Mouse (Mus musculus) liver, embryonic 14.5 days (tissue): ENCODE measurements around the gene Plvap. TPM values are rescaled to one million over a fixed set of nuclear protein-coding genes. Genes with fewer than 3 reads are reported as not detected.
A peak's percentile ranks its signal among the peaks of the same experiment; 100 is the strongest.

Experiments
- ATAC-seq: fragments of 200-750 bp; cut with Nextera tagmentation; 2 replicates; pipeline ENCODE4 v1.8.0; 2017; ENCODE audit warnings: moderate number of reproducible peaks, mild to moderate bottlenecking, moderate library complexity; ENCODE audit not compliant: insufficient read depth
- DNase-seq, 3 experiments: peaks; one replicate each; pipeline ENCODE4 v3.0.0-alpha.2; 2012 to 2013; ENCODE audit warnings: low read depth in 3 of 3, low spot score in 3 of 3
- H3K27ac ChIP-seq: fragments of 300-500 bp; sonication (generic); 2 replicates; pipeline ENCODE4 v1.5.1; 2014; ENCODE audit warnings: moderate library complexity, mild to moderate bottlenecking, control low read depth, inconsistent platforms
- H3K27me3 ChIP-seq: fragments of 300-500 bp; sonication (generic); 2 replicates; pipeline ENCODE4 v1.6.1; 2014; ENCODE audit warnings: mild to moderate bottlenecking, low read length, moderate library complexity; ENCODE audit not compliant: control insufficient read depth, insufficient read depth
- H3K36me3 ChIP-seq: fragments of 300-500 bp; sonication (generic); replicated peaks from 2 replicates; pipeline ENCODE4 v1.6.1; 2014; ENCODE audit warnings: low read depth; ENCODE audit not compliant: control insufficient read depth, insufficient read depth
- H3K4me1 ChIP-seq, 2 experiments: fragments of 200-500 bp in 1 of 2; fragments of 300-500 bp in 1 of 2; sonication (generic) in 1 of 2; replicated peaks; 2 replicates each; pipeline ENCODE4 v1.6.1; 2012 to 2014; ENCODE audit warnings: antibody characterized with exemption in 1 of 2, inconsistent platforms in 1 of 2, low read length in 1 of 2; ENCODE audit not compliant: control insufficient read depth in 2 of 2, insufficient read depth in 2 of 2
- H3K4me2 ChIP-seq: fragments of 300-500 bp; sonication (generic); 2 replicates; pipeline ENCODE4 v1.6.1; 2014; ENCODE audit warnings: low read depth, mild to moderate bottlenecking, control low read depth, moderate library complexity
- H3K4me3 ChIP-seq, 2 experiments: fragments of 200-500 bp in 1 of 2; fragments of 300-500 bp in 1 of 2; sonication (generic) in 1 of 2; 2 replicates each; pipeline ENCODE4 v1.5.1; 2012 to 2014; ENCODE audit warnings: low read depth in 2 of 2, low read length in 2 of 2, mild to moderate bottlenecking in 2 of 2, control low read depth in 1 of 2, inconsistent platforms in 1 of 2, moderate library complexity in 1 of 2; ENCODE audit not compliant: insufficient read depth in 1 of 2
- H3K9ac ChIP-seq: fragments of 300-500 bp; sonication (generic); replicated peaks from 2 replicates; pipeline ENCODE4 v1.6.1; 2014; ENCODE audit warnings: mild to moderate bottlenecking, control low read depth, moderate library complexity
- H3K9me3 ChIP-seq: fragments of 300-500 bp; sonication (generic); 2 replicates; pipeline ENCODE4 v1.6.1; 2016; ENCODE audit warnings: low read length, mixed read lengths; ENCODE audit not compliant: control insufficient read depth
- CTCF ChIP-seq: IDR thresholded peaks from 2 replicates; pipeline ENCODE4 v1.5.1; 2016; ENCODE audit warnings: antibody characterized with exemption, low read depth, control low read depth
- EP300 ChIP-seq: IDR thresholded peaks from 2 replicates; pipeline ENCODE4 v1.6.1; 2016; ENCODE audit warnings: antibody characterized with exemption, low read depth
- WGBS: fragments of 180-500 bp; shearing (Covaris S2); extraction: QIAGEN DNeasy Blood & Tissue Kit; methylation state at CpG from one replicate; pipeline ENCODE4 v1.1.7; 2014; ENCODE audit not compliant: insufficient replicate concordance; 5-methylcytosine and 5-hydroxymethylcytosine counted together
- polyA plus RNA-seq, 2 experiments: library from polyadenylated mRNA; depleted of rRNA in 1 of 2; stranded (reverse) in 1 of 2; unstranded in 1 of 2; fragments of >200 nt; fragmentation: Nextera tagmentation in 1 of 2; extraction: Ambion mirVana in 1 of 2; gene quantifications; 2 replicates each; pipeline versions ENCODE4 v1.2.1 to v1.2.3; 2012 to 2014

Plvap gene
- polyA plus RNA-seq, 2 experiments: 15.9 to 16.8 TPM

GRCm38 (mm10) chr8:71463188-71464033 is 48.1 kb downstream of the Plvap start, which contains the start of gene Abhd8:
Gene Abhd8 (minus strand): TSS chr8:71463655.
- no peaks in the 10 kb centered on the region for H3K27me3 ChIP-seq
- H3K4me1 ChIP-seq: peaks cover 11 to 17% of the 10 kb centered on the region in 2 experiments
- TF ChIP-seq EP300 (no peak), CTCF (0 out of 2 replicates have a peak, but pooled peaks have one; percentile 6)
- H3K36me3 ChIP-seq: peaks cover 2% of the 10 kb centered on the region; the same call in 1 of the 2 replicates
- peak within 1 kb of the TSS; percentile 80 for H3K9ac ChIP-seq
- ATAC-seq (peak; percentile 73), DNase-seq (peak; percentile 90 to 95 (median 91))
- H3K27ac ChIP-seq: peak within 1 kb of the TSS; percentile 77
- H3K4me2 ChIP-seq: peak within 1 kb of the TSS; percentile 82
- 1% methylated on average over 55 of the region's 55 CpGs for WGBS
- no peaks in the 10 kb centered on the region for H3K9me3 ChIP-seq
- peak within 1 kb of the TSS; percentile 71 to 94 for H3K4me3 ChIP-seq

GRCm38 (mm10) chr8:71462786-71463185 is 48.8 kb downstream of the Plvap start:
- ATAC-seq (no peak), DNase-seq (peak in 1 of 3 experiments; percentile 29)
- no peak for TF ChIP-seq EP300
- TF ChIP-seq CTCF: no peak
- Histone ChIP-seq H3K36me3 (peaks cover 2% of the 10 kb centered on the region; the same call in 1 of the 2 replicates), H3K9ac (peak overlapping the region; percentile 80), H3K4me1 (peaks cover 11 to 17% of the 10 kb centered on the region in 2 experiments), H3K9me3 (no peaks in the 10 kb centered on the region), H3K4me2 (peak overlapping the region; percentile 82), H3K27me3 (no peaks in the 10 kb centered on the region), H3K27ac (no peak overlapping the region), H3K4me3 (peak overlapping the region; percentile 68 to 71)
- 7% methylated on average over 16 of the region's 16 CpGs for WGBS

GRCm38 (mm10) chr8:71462191-71462590 is 49.4 kb downstream of the Plvap start:
- 63% methylated on average over 4 of the region's 4 CpGs for WGBS
- DNase-seq: no peak
- H3K4me1 ChIP-seq: peaks cover 11 to 18% of the 10 kb centered on the region in 2 experiments
- H3K9ac ChIP-seq: no peak overlapping the region; the same call in 1 of the 2 replicates
- H3K36me3 ChIP-seq: peaks cover 2% of the 10 kb centered on the region; the same call in 1 of the 2 replicates
- TF ChIP-seq EP300: no peak
- no peak for TF ChIP-seq CTCF
- peak overlapping the region; percentile 82 for H3K4me2 ChIP-seq
- ATAC-seq: no peak
- no peaks in the 10 kb centered on the region for H3K9me3 ChIP-seq
- H3K27me3 ChIP-seq: no peaks in the 10 kb centered on the region
- no peak overlapping the region for H3K27ac ChIP-seq
- no peak overlapping the region; a peak in 1 of 4 replicates for H3K4me3 ChIP-seq

- no peaks in the 10 kb centered on the region for H3K9me3 ChIP-seq
- peaks cover 2% of the 10 kb centered on the region; the same call in 1 of the 2 replicates for H3K36me3 ChIP-seq
- H3K4me2 ChIP-seq: no peak overlapping the region
- H3K4me1 ChIP-seq: peaks cover 11 to 20% of the 10 kb centered on the region in 2 experiments
- H3K4me3 ChIP-seq: no peak overlapping the region
- DNase-seq (no peak), ATAC-seq (no peak)
- TF ChIP-seq EP300 (no peak), CTCF (no peak)
- WGBS: 89% methylated on average over 47 of the region's 47 CpGs
- H3K27me3 ChIP-seq: no peaks in the 10 kb centered on the region
- H3K9ac ChIP-seq: no peak overlapping the region
- H3K27ac ChIP-seq: no peak overlapping the region
Measured at GRCm38 (mm10) chr8:71461152-71461840, 50.3 kb downstream of the Plvap start.
